Mouse (Mus musculus) intestine, embryonic 16.5 days (tissue): ENCODE measurements around the gene Hivep3. TPM values are rescaled to one million over a fixed set of nuclear protein-coding genes. Genes with fewer than 3 reads are reported as not detected.

Experiments used
- ATAC-seq: fragments of 200-750 bp; cut with Nextera tagmentation; 2 replicates; pipeline ENCODE4 v1.8.0; 2017; ENCODE audit warnings: moderate TSS enrichment, moderate library complexity
- H3K27ac ChIP-seq: fragments of 300-500 bp; sonication (generic); 2 replicates; pipeline ENCODE4 v1.5.1; 2014; ENCODE audit warnings: mild to moderate bottlenecking, low read length
- H3K27me3 ChIP-seq: fragments of 300-500 bp; sonication (generic); replicated peaks from 2 replicates; pipeline ENCODE4 v1.6.1; 2014; ENCODE audit warnings: low read length, control low read depth, mixed read lengths; ENCODE audit not compliant: control insufficient read depth, insufficient read depth
- H3K36me3 ChIP-seq: fragments of 300-500 bp; sonication (generic); 2 replicates; pipeline ENCODE4 v1.6.1; 2014; ENCODE audit warnings: low read length, control low read depth; ENCODE audit not compliant: control insufficient read depth, insufficient read depth
- H3K4me1 ChIP-seq: fragments of 300-500 bp; sonication (generic); 2 replicates; pipeline ENCODE4 v1.6.1; 2014; ENCODE audit warnings: low read length, control low read depth, mixed read lengths; ENCODE audit not compliant: control insufficient read depth, insufficient read depth
- H3K4me2 ChIP-seq: fragments of 300-500 bp; sonication (generic); 2 replicates; pipeline ENCODE4 v1.6.1; 2014; ENCODE audit warnings: low read depth, low read length, control low read depth
- H3K4me3 ChIP-seq: fragments of 300-500 bp; sonication (generic); 2 replicates; pipeline ENCODE4 v1.5.1; 2014; ENCODE audit warnings: mild to moderate bottlenecking, low read length
- H3K9ac ChIP-seq: fragments of 300-500 bp; sonication (generic); 2 replicates; pipeline ENCODE4 v1.6.1; 2014; ENCODE audit warnings: low read depth, low read length
- H3K9me3 ChIP-seq: fragments of 300-500 bp; sonication (generic); 2 replicates; pipeline ENCODE4 v1.6.1; 2016; ENCODE audit warnings: low read length, control low read depth; ENCODE audit not compliant: control insufficient read depth
- WGBS: fragments of 180-500 bp; shearing (Covaris S2); extraction: QIAGEN DNeasy Blood & Tissue Kit; methylation state at CpG from one replicate; pipeline ENCODE4 v1.1.7; 2014; 5-methylcytosine and 5-hydroxymethylcytosine counted together
- polyA plus RNA-seq: library from polyadenylated mRNA; unstranded; fragments of >200 nt; fragmentation: Nextera tagmentation; extraction: Ambion mirVana; gene quantifications from 2 replicates; pipeline ENCODE4 v1.2.1, GENCODE M21; 2015

Hivep3 gene
- polyA plus RNA-seq, 1 experiment from 2014 or later: 4.4 TPM

DNA sequence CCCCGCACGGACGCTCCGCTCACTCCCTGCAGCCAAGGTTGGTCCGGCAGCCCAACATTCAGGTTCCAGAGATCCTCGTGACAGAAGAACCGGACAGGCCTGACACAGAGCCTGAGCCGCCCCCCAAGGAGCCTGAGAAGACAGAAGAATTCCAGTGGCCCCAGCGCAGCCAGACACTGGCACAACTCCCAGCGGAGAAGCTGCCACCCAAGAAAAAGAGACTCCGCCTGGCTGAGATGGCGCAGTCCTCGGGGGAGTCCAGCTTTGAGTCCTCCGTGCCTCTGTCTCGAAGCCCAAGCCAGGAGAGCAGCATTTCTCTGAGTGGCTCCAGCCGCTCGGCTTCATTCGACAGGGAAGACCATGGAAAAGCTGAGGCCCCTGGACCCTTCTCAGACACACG, 363.4 kb downstream of the Hivep3 start:
- H3K27me3 ChIP-seq: no peaks in the 10 kb centered on the region
- no peaks in the 10 kb centered on the region for H3K4me1 ChIP-seq
- H3K27ac ChIP-seq: no peak overlapping the region
- H3K4me3 ChIP-seq: no peak overlapping the region
- H3K36me3 ChIP-seq: no peaks in the 10 kb centered on the region
- H3K9ac ChIP-seq: no peak overlapping the region
- WGBS: 88% methylated on average over 19 of the region's 19 CpGs
- no peaks in the 10 kb centered on the region for H3K9me3 ChIP-seq
- H3K4me2 ChIP-seq: no peak overlapping the region
- no peak for ATAC-seq

GRCm38 (mm10) chr4:120101186-120101585, 367.6 kb downstream of the Hivep3 start:
- Histone ChIP-seq H3K4me1 (no peaks in the 10 kb centered on the region), H3K4me3 (no peak overlapping the region), H3K9me3 (no peaks in the 10 kb centered on the region), H3K9ac (no peak overlapping the region), H3K4me2 (no peak overlapping the region), H3K36me3 (no peaks in the 10 kb centered on the region), H3K27ac (no peak overlapping the region), H3K27me3 (no peaks in the 10 kb centered on the region)
- no peak for ATAC-seq

GRCm38 (mm10) chr4:120104599-120104998, 371.0 kb downstream of the Hivep3 start:
- Histone ChIP-seq H3K36me3 (no peaks in the 10 kb centered on the region), H3K27ac (no peak overlapping the region), H3K9me3 (no peaks in the 10 kb centered on the region), H3K4me2 (no peak overlapping the region), H3K27me3 (no peaks in the 10 kb centered on the region), H3K4me3 (no peak overlapping the region), H3K9ac (no peak overlapping the region), H3K4me1 (no peaks in the 10 kb centered on the region)
- WGBS: 52% methylated on average over 5 of the region's 5 CpGs
- ATAC-seq: no peak

GRCm38 (mm10) chr4:120106362-120106761, 372.8 kb downstream of the Hivep3 start:
- no peaks in the 10 kb centered on the region for H3K27me3 ChIP-seq
- no peak overlapping the region for H3K4me3 ChIP-seq
- no peaks in the 10 kb centered on the region for H3K9me3 ChIP-seq
- H3K27ac ChIP-seq: no peak overlapping the region
- no peak overlapping the region for H3K9ac ChIP-seq
- H3K36me3 ChIP-seq: no peaks in the 10 kb centered on the region
- 91% methylated on average over 3 of the region's 3 CpGs for WGBS
- H3K4me1 ChIP-seq: no peaks in the 10 kb centered on the region
- ATAC-seq: no peak
- H3K4me2 ChIP-seq: no peak overlapping the region

DNA sequence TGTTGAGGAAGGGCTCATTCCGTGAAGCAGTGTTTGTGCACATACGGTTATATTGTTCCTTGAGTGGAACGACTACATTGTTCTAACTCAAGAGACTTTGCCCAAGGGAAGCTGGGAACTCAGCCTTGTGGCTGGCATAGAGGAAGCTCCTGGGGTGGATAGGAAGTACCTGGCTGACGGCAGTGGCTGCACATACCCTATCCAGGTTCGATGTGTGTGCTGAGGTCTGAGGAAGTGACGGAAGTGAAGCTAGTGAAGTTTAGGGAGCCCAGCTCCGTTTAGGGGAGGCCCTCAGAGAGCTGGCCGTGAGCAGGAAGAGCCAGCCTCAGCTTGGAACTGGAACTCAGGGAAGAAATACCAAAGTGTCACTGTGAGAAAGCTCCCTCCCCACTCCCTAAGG, 374.2 kb downstream of the Hivep3 start:
- Histone ChIP-seq H3K4me2 (no peak overlapping the region), H3K36me3 (no peaks in the 10 kb centered on the region), H3K27me3 (no peaks in the 10 kb centered on the region), H3K27ac (no peak overlapping the region), H3K4me3 (no peak overlapping the region), H3K9me3 (no peaks in the 10 kb centered on the region), H3K9ac (no peak overlapping the region), H3K4me1 (no peaks in the 10 kb centered on the region)
- no peak for ATAC-seq
- WGBS: 71% methylated on average over 8 of the region's 8 CpGs

- ATAC-seq: no peak
- H3K27me3 ChIP-seq: no peaks in the 10 kb centered on the region
- H3K9ac ChIP-seq: no peak overlapping the region
- H3K4me1 ChIP-seq: no peaks in the 10 kb centered on the region
- H3K9me3 ChIP-seq: no peaks in the 10 kb centered on the region
- H3K4me2 ChIP-seq: no peak overlapping the region
- no peak overlapping the region for H3K27ac ChIP-seq
- no peak overlapping the region for H3K4me3 ChIP-seq
- 82% methylated on average over 3 of the region's 3 CpGs for WGBS
- no peaks in the 10 kb centered on the region for H3K36me3 ChIP-seq
Measured at GRCm38 (mm10) chr4:120115516-120115915, 381.9 kb downstream of the Hivep3 start.

GRCm38 (mm10) chr4:120116312-120116711, 382.7 kb downstream of the Hivep3 start:
- no peak for ATAC-seq
- WGBS: 83% methylated on average over 1 of the region's 1 CpGs
- H3K36me3 ChIP-seq: no peaks in the 10 kb centered on the region

GRCm38 (mm10) chr4:120120276-120120675, 386.7 kb downstream of the Hivep3 start:
- Histone ChIP-seq H3K27me3 (no peaks in the 10 kb centered on the region), H3K36me3 (no peaks in the 10 kb centered on the region), H3K27ac (no peak overlapping the region), H3K9ac (no peak overlapping the region), H3K4me2 (no peak overlapping the region), H3K4me1 (no peaks in the 10 kb centered on the region), H3K4me3 (no peak overlapping the region), H3K9me3 (no peaks in the 10 kb centered on the region)
- ATAC-seq: peak; percentile 52; the same call in 1 of the 2 replicates
- WGBS: 31% methylated on average over 8 of the region's 8 CpGs

More at GRCm38 (mm10) chr4:120116312-120116711, 382.7 kb downstream of the Hivep3 start:
- Histone ChIP-seq H3K9ac (no peak overlapping the region), H3K27ac (no peak overlapping the region), H3K4me2 (no peak overlapping the region), H3K27me3 (no peaks in the 10 kb centered on the region), H3K4me3 (no peak overlapping the region), H3K9me3 (no peaks in the 10 kb centered on the region), H3K4me1 (no peaks in the 10 kb centered on the region)

- Histone ChIP-seq H3K27me3 (no peaks in the 10 kb centered on the region), H3K27ac (no peak overlapping the region), H3K9ac (no peak overlapping the region), H3K4me2 (no peak overlapping the region), H3K4me3 (no peak overlapping the region), H3K9me3 (no peaks in the 10 kb centered on the region), H3K36me3 (no peaks in the 10 kb centered on the region), H3K4me1 (no peaks in the 10 kb centered on the region)
- WGBS: 78% methylated on average over 6 of the region's 6 CpGs
- ATAC-seq: no peak
Measured at GRCm38 (mm10) chr4:120124656-120125055, 391.1 kb downstream of the Hivep3 start.

DNA sequence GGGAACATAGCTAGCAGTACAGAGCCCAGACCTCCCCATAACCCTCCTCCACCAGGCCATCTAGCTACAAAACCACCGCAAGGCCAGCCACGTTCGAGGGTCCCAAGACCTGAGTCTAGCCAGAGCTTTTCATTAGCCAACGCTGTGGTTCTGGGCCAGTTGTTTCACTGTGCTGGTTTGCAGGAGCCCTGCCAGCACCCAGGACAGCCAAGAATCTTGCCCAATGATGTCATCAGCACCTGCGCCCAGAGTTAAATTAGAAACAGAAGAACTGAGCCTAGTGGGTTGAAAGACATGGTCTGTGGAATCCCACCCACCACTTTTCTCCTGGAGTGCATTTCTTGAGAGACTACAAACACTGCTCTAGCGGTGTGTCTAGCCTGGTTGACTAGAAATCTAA, 392.5 kb downstream of the Hivep3 start:
- Histone ChIP-seq H3K9me3 (no peaks in the 10 kb centered on the region), H3K9ac (no peak overlapping the region), H3K27me3 (no peaks in the 10 kb centered on the region), H3K4me3 (no peak overlapping the region), H3K4me2 (no peak overlapping the region), H3K36me3 (no peaks in the 10 kb centered on the region), H3K4me1 (no peaks in the 10 kb centered on the region), H3K27ac (no peak overlapping the region)
- ATAC-seq: no peak
- 88% methylated on average over 6 of the region's 6 CpGs for WGBS
